Mouse (Mus musculus): ENCODE results near the gene Olfr608. TPM values are rescaled to one million over a fixed set of nuclear protein-coding genes. Genes with fewer than 3 reads are reported as not detected.

Olfr608 gene
- not detected for polyA plus RNA-seq (2015; fragmentation: Illumina TruSeq; extraction: RNeasy Lipid Tissue Mini Kit (QIAGEN cat#74804); ENCODE audit: low read depth, low replicate concordance)

GRCm38 (mm10) chr7:103469577-103469976 is at the start of gene Olfr608:
TSS of gene Olfr608 (plus strand) at chr7:103469877.

GRCm38 (mm10) chr7:103445339-103445738 is 24.3 kb upstream of the Olfr608 start, which contains the start of gene Olfr605:
TSS of gene Olfr605 (minus strand) at chr7:103445439.

GRCm38 (mm10) chr7:103448746-103449145 is 20.9 kb upstream of the Olfr608 start, which contains the start of gene Olfr606:
TSS of gene Olfr606 (plus strand) at chr7:103449046.

GRCm38 (mm10) chr7:103497962-103498361 is 28.3 kb downstream of the Olfr608 start, which contains the start of gene Olfr609:
TSS of gene Olfr609 (minus strand) at chr7:103498062.

GRCm38 (mm10) chr7:103512022-103512421 is 42.3 kb downstream of the Olfr608 start, which contains the start of gene Olfr610:
TSS of gene Olfr610 (minus strand) at chr7:103512122.

GRCm38 (mm10) chr7:103520746-103521145 is 51.1 kb downstream of the Olfr608 start, which contains the start of gene Olfr611:
TSS of gene Olfr611 (minus strand) at chr7:103520846.

Other genes with a start within 250 kb of the Olfr608 start
- not detected for gene Usp17ld, start 217.4 kb upstream of the Olfr608 start, polyA plus RNA-seq (2015; fragmentation: Illumina TruSeq; extraction: RNeasy Lipid Tissue Mini Kit (QIAGEN cat#74804); ENCODE audit: low read depth, low replicate concordance)
- gene Olfr596, start 164.2 kb upstream of the Olfr608 start, polyA plus RNA-seq (2015; fragmentation: Illumina TruSeq; extraction: RNeasy Lipid Tissue Mini Kit (QIAGEN cat#74804); ENCODE audit: low read depth, low replicate concordance) = not detected
- gene Olfr597, start 153.6 kb upstream of the Olfr608 start, polyA plus RNA-seq (2015; fragmentation: Illumina TruSeq; extraction: RNeasy Lipid Tissue Mini Kit (QIAGEN cat#74804); ENCODE audit: low read depth, low replicate concordance) = not detected
- gene Olfr598, start 146.3 kb upstream of the Olfr608 start, polyA plus RNA-seq (2015; fragmentation: Illumina TruSeq; extraction: RNeasy Lipid Tissue Mini Kit (QIAGEN cat#74804); ENCODE audit: low read depth, low replicate concordance) = not detected
- not detected for gene Olfr599, start 134.0 kb upstream of the Olfr608 start, polyA plus RNA-seq (2015; fragmentation: Illumina TruSeq; extraction: RNeasy Lipid Tissue Mini Kit (QIAGEN cat#74804); ENCODE audit: low read depth, low replicate concordance)
- gene Olfr600, start 120.2 kb upstream of the Olfr608 start, polyA plus RNA-seq (2015; fragmentation: Illumina TruSeq; extraction: RNeasy Lipid Tissue Mini Kit (QIAGEN cat#74804); ENCODE audit: low read depth, low replicate concordance) = not detected
- not detected for gene Olfr601, start 107.2 kb upstream of the Olfr608 start, polyA plus RNA-seq (2015; fragmentation: Illumina TruSeq; extraction: RNeasy Lipid Tissue Mini Kit (QIAGEN cat#74804); ENCODE audit: low read depth, low replicate concordance)
- gene Olfr603, start 83.7 kb upstream of the Olfr608 start, polyA plus RNA-seq (2015; fragmentation: Illumina TruSeq; extraction: RNeasy Lipid Tissue Mini Kit (QIAGEN cat#74804); ENCODE audit: low read depth, low replicate concordance) = not detected
- gene Usp17lc, start 54.8 kb upstream of the Olfr608 start, polyA plus RNA-seq (2015; fragmentation: Illumina TruSeq; extraction: RNeasy Lipid Tissue Mini Kit (QIAGEN cat#74804); ENCODE audit: low read depth, low replicate concordance) = not detected
- gene Olfr605, start 24.4 kb upstream of the Olfr608 start, polyA plus RNA-seq (2015; fragmentation: Illumina TruSeq; extraction: RNeasy Lipid Tissue Mini Kit (QIAGEN cat#74804); ENCODE audit: low read depth, low replicate concordance) = not detected
- gene Olfr606, start 20.8 kb upstream of the Olfr608 start, polyA plus RNA-seq (2015; fragmentation: Illumina TruSeq; extraction: RNeasy Lipid Tissue Mini Kit (QIAGEN cat#74804); ENCODE audit: low read depth, low replicate concordance) = not detected
- not detected for gene Olfr607, start 5.7 kb upstream of the Olfr608 start, polyA plus RNA-seq (2015; fragmentation: Illumina TruSeq; extraction: RNeasy Lipid Tissue Mini Kit (QIAGEN cat#74804); ENCODE audit: low read depth, low replicate concordance)
- gene Olfr609, start 28.2 kb downstream of the Olfr608 start, polyA plus RNA-seq (2015; fragmentation: Illumina TruSeq; extraction: RNeasy Lipid Tissue Mini Kit (QIAGEN cat#74804); ENCODE audit: low read depth, low replicate concordance) = not detected
- gene Olfr610, start 42.2 kb downstream of the Olfr608 start, polyA plus RNA-seq (2015; fragmentation: Illumina TruSeq; extraction: RNeasy Lipid Tissue Mini Kit (QIAGEN cat#74804); ENCODE audit: low read depth, low replicate concordance) = not detected
- gene Olfr611, start 51.0 kb downstream of the Olfr608 start, polyA plus RNA-seq (2015; fragmentation: Illumina TruSeq; extraction: RNeasy Lipid Tissue Mini Kit (QIAGEN cat#74804); ENCODE audit: low read depth, low replicate concordance) = not detected
- not detected for gene Olfr612, start 72.8 kb downstream of the Olfr608 start, polyA plus RNA-seq (2015; fragmentation: Illumina TruSeq; extraction: RNeasy Lipid Tissue Mini Kit (QIAGEN cat#74804); ENCODE audit: low read depth, low replicate concordance)
- not detected for gene Olfr613, start 78.2 kb downstream of the Olfr608 start, polyA plus RNA-seq (2015; fragmentation: Illumina TruSeq; extraction: RNeasy Lipid Tissue Mini Kit (QIAGEN cat#74804); ENCODE audit: low read depth, low replicate concordance)
- not detected for gene Olfr615, start 86.2 kb downstream of the Olfr608 start, polyA plus RNA-seq (2015; fragmentation: Illumina TruSeq; extraction: RNeasy Lipid Tissue Mini Kit (QIAGEN cat#74804); ENCODE audit: low read depth, low replicate concordance)
- gene Olfr616, start 99.3 kb downstream of the Olfr608 start, polyA plus RNA-seq (2015; fragmentation: Illumina TruSeq; extraction: RNeasy Lipid Tissue Mini Kit (QIAGEN cat#74804); ENCODE audit: low read depth, low replicate concordance) = not detected
- not detected for gene Olfr617, start 103.2 kb downstream of the Olfr608 start, polyA plus RNA-seq (2015; fragmentation: Illumina TruSeq; extraction: RNeasy Lipid Tissue Mini Kit (QIAGEN cat#74804); ENCODE audit: low read depth, low replicate concordance)
- gene Olfr618, start 120.2 kb downstream of the Olfr608 start, polyA plus RNA-seq (2015; fragmentation: Illumina TruSeq; extraction: RNeasy Lipid Tissue Mini Kit (QIAGEN cat#74804); ENCODE audit: low read depth, low replicate concordance) = not detected
- not detected for gene Olfr619, start 130.7 kb downstream of the Olfr608 start, polyA plus RNA-seq (2015; fragmentation: Illumina TruSeq; extraction: RNeasy Lipid Tissue Mini Kit (QIAGEN cat#74804); ENCODE audit: low read depth, low replicate concordance)
- not detected for gene Olfr620, start 142.7 kb downstream of the Olfr608 start, polyA plus RNA-seq (2015; fragmentation: Illumina TruSeq; extraction: RNeasy Lipid Tissue Mini Kit (QIAGEN cat#74804); ENCODE audit: low read depth, low replicate concordance)
- gene Olfr622, start 172.8 kb downstream of the Olfr608 start, polyA plus RNA-seq (2015; fragmentation: Illumina TruSeq; extraction: RNeasy Lipid Tissue Mini Kit (QIAGEN cat#74804); ENCODE audit: low read depth, low replicate concordance) = not detected
- not detected for gene Olfr623, start 193.8 kb downstream of the Olfr608 start, polyA plus RNA-seq (2015; fragmentation: Illumina TruSeq; extraction: RNeasy Lipid Tissue Mini Kit (QIAGEN cat#74804); ENCODE audit: low read depth, low replicate concordance)
- gene Olfr624, start 201.3 kb downstream of the Olfr608 start, polyA plus RNA-seq (2015; fragmentation: Illumina TruSeq; extraction: RNeasy Lipid Tissue Mini Kit (QIAGEN cat#74804); ENCODE audit: low read depth, low replicate concordance) = not detected
- gene Olfr625-ps1, start 212.8 kb downstream of the Olfr608 start, polyA plus RNA-seq (2015; fragmentation: Illumina TruSeq; extraction: RNeasy Lipid Tissue Mini Kit (QIAGEN cat#74804); ENCODE audit: low read depth, low replicate concordance) = not detected
- gene Olfr243, start 244.8 kb downstream of the Olfr608 start, polyA plus RNA-seq (2015; fragmentation: Illumina TruSeq; extraction: RNeasy Lipid Tissue Mini Kit (QIAGEN cat#74804); ENCODE audit: low read depth, low replicate concordance) = not detected